Mouse (Mus musculus) forebrain, embryonic 14.5 days (tissue): ENCODE measurements around the gene Apbb2. TPM values are rescaled to one million over a fixed set of nuclear protein-coding genes. Genes with fewer than 3 reads are reported as not detected.

ENCODE experiments used
- ATAC-seq: fragments of 200-750 bp; cut with Nextera tagmentation; 2 replicates; pipeline ENCODE4 v1.8.0; 2017; ENCODE audit warnings: mild to moderate bottlenecking, moderate library complexity
- DNase-seq: peaks from one replicate; pipeline ENCODE4 v3.0.0-alpha.2; 2015; ENCODE audit warnings: low spot score
- H3K27ac ChIP-seq: fragments of 300-500 bp; sonication (generic); 2 replicates; pipeline ENCODE4 v1.5.1; 2014; ENCODE audit warnings: low read depth, mild to moderate bottlenecking, control low read depth, low read length, moderate library complexity
- H3K27me3 ChIP-seq: fragments of 300-500 bp; sonication (generic); replicated peaks from 2 replicates; pipeline ENCODE4 v1.6.1; 2014; ENCODE audit warnings: low read length, control low read depth, mixed read lengths; ENCODE audit not compliant: control insufficient read depth, insufficient read depth
- H3K36me3 ChIP-seq: fragments of 300-500 bp; sonication (generic); 2 replicates; pipeline ENCODE4 v1.6.1; 2014; ENCODE audit warnings: low read length, control low read depth; ENCODE audit not compliant: control insufficient read depth, insufficient read depth
- H3K4me1 ChIP-seq: fragments of 300-500 bp; sonication (generic); 2 replicates; pipeline ENCODE4 v1.6.1; 2014; ENCODE audit warnings: antibody characterized with exemption, low read length, control low read depth; ENCODE audit not compliant: control insufficient read depth, insufficient read depth
- H3K4me2 ChIP-seq: fragments of 300-500 bp; sonication (generic); 2 replicates; pipeline ENCODE4 v1.6.1; 2014; ENCODE audit warnings: mild to moderate bottlenecking, control low read depth, low read length
- H3K4me3 ChIP-seq: fragments of 300-500 bp; sonication (generic); 2 replicates; pipeline ENCODE4 v1.5.1; 2014; ENCODE audit warnings: low read depth, low read length, control low read depth
- H3K9ac ChIP-seq: fragments of 300-500 bp; sonication (generic); 2 replicates; pipeline ENCODE4 v1.6.1; 2014; ENCODE audit warnings: mild to moderate bottlenecking, low read length, control low read depth, moderate library complexity
- H3K9me3 ChIP-seq: fragments of 300-500 bp; sonication (generic); replicated peaks from 2 replicates; pipeline ENCODE4 v1.6.1; 2016; ENCODE audit warnings: low read length, control low read depth, mixed read lengths; ENCODE audit not compliant: control insufficient read depth
- WGBS: fragments of 180-500 bp; shearing (Covaris S2); extraction: QIAGEN DNeasy Blood & Tissue Kit; methylation state at CpG from one replicate; pipeline ENCODE4 v1.1.7; 2014; 5-methylcytosine and 5-hydroxymethylcytosine counted together
- polyA plus RNA-seq: library from polyadenylated mRNA; unstranded; fragments of >200 nt; fragmentation: Nextera tagmentation; extraction: Ambion mirVana; gene quantifications from 2 replicates; pipeline ENCODE4 v1.2.1, GENCODE M21; 2014

Gene Apbb2
- polyA plus RNA-seq, 1 experiment from 2014 or later, result 60.6 TPM

DNA sequence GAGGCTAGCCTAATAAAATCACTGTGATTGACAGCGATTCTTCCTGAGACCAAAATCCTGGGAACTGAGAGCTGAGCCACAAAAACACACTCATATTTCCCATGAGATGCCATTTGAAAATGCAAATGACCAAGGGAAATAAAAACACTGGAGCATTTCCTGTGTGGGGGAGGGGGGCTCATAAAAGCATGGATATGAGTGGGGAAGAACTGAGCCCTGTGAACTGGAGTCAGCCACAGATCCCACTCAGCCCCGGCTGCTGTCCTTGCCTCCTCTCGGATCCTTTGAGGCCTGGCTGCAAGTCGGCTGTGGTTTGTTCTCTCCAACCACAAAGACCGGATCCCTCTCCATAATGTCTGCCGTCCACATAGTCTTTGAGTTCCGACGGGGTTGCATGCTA lies 91.5 kb downstream of the Apbb2 start:
- Histone ChIP-seq H3K9me3 (no peaks in the 10 kb centered on the region), H3K9ac (no peak overlapping the region), H3K27me3 (no peaks in the 10 kb centered on the region), H3K4me1 (peaks cover 3% of the 10 kb centered on the region; the same call in 1 of the 2 replicates), H3K27ac (no peak overlapping the region), H3K36me3 (no peaks in the 10 kb centered on the region), H3K4me2 (no peak overlapping the region), H3K4me3 (no peak overlapping the region)
- 83% methylated on average over 8 of the region's 8 CpGs for WGBS
- ATAC-seq (no peak), DNase-seq (no peak)

DNA sequence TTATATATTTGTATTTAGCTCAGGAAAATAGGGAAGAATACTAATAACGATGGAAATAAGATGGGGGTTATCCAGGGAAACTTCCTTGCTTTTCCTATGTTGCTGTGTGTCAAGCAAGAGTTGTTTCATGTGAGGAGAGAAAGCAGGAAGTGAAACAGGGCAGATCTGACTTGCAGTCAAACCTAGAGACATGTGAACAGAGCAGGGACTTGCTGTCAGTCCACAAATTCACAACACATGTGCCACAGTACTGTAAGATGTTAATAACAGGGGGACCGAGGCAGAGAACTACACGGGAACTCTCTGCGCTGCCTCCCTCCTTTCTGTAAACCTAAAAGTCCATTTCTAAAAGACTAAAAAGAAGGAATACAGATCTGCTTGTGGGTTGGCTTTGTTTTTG lies 93.6 kb downstream of the Apbb2 start:
- DNase-seq (no peak), ATAC-seq (no peak)
- no peaks in the 10 kb centered on the region for H3K27me3 ChIP-seq
- H3K27ac ChIP-seq, result no peak overlapping the region
- no peaks in the 10 kb centered on the region for H3K9me3 ChIP-seq
- no peak overlapping the region for H3K4me2 ChIP-seq
- H3K36me3 ChIP-seq, result no peaks in the 10 kb centered on the region
- no peak overlapping the region for H3K9ac ChIP-seq
- 77% methylated on average over 4 of the region's 4 CpGs for WGBS
- no peak overlapping the region for H3K4me3 ChIP-seq
- peaks cover 3% of the 10 kb centered on the region; the same call in 1 of the 2 replicates for H3K4me1 ChIP-seq

DNA sequence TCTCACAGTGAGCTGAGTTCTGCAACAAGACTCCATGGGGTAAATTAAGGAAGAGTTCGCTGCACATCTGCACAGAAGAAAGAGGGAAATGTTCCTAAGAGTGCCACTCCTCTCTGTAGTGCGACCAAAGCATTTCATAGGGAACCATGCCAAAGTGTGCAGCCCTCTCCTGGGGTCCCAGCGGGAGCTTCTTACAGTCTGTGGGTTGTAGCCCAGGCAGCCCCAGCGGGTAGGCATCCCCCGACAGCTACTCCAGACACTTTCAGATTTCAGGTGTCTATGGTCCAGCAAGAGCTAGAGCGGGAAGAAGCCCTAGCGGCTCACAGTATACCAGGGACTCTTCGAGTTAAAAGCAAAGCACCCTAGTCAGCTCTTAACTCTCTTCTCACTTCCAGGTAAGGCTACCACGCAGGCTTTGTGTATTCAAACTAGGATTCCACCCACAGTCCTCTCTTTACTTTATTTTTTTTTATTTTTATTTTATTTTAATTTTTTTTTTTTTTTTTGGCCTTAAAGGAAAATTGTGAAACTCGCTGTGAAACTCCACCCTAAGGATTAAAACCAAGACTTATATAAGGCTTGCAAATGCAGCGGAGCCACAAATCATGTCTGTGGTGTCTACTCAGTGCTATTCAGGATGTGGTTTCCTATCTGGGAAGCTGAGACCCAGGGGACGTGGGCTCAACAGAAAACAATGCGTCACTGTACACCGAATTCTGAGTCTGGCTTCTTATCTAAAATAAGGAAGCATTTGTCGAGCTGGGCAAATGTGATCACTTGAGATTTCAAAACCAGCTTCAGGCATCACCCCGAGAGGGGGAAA lies 94.7 kb downstream of the Apbb2 start:
- no peak for DNase-seq
- Histone ChIP-seq H3K9ac (no peak overlapping the region), H3K27ac (no peak overlapping the region), H3K4me1 (peaks cover 3% of the 10 kb centered on the region; the same call in 1 of the 2 replicates), H3K4me2 (no peak overlapping the region), H3K4me3 (no peak overlapping the region), H3K9me3 (no peaks in the 10 kb centered on the region), H3K36me3 (no peaks in the 10 kb centered on the region), H3K27me3 (no peaks in the 10 kb centered on the region)
- 67% methylated on average over 16 of the region's 16 CpGs for WGBS
- ATAC-seq, result no peak

DNA sequence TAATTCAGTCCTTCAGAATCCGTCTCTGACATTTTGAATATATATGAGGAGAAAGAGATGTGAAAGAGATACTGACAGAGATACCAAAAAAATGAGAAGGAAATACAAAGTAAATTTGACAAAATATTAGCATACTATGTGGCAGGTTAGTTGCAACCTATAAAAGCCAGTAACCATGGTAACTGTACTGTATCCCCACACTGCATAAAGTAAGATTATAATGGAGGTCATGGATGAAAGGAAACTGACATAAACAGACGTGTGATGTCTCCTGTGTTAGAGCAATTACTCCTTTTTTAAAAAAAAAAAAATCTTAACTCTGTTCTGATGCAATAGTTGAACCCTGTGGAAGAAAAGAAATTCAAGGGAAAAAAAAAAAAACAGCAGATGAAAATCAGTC lies 97.3 kb downstream of the Apbb2 start:
- H3K27ac ChIP-seq, result no peak overlapping the region
- DNase-seq, result no peak
- no peak overlapping the region for H3K9ac ChIP-seq
- 78% methylated on average over 2 of the region's 2 CpGs for WGBS
- ATAC-seq, result no peak
- H3K36me3 ChIP-seq, result no peaks in the 10 kb centered on the region
- no peak overlapping the region for H3K4me2 ChIP-seq
- H3K4me1 ChIP-seq, result peaks cover 3% of the 10 kb centered on the region; the same call in 1 of the 2 replicates
- no peaks in the 10 kb centered on the region for H3K9me3 ChIP-seq
- H3K27me3 ChIP-seq, result no peaks in the 10 kb centered on the region
- no peak overlapping the region for H3K4me3 ChIP-seq

DNA sequence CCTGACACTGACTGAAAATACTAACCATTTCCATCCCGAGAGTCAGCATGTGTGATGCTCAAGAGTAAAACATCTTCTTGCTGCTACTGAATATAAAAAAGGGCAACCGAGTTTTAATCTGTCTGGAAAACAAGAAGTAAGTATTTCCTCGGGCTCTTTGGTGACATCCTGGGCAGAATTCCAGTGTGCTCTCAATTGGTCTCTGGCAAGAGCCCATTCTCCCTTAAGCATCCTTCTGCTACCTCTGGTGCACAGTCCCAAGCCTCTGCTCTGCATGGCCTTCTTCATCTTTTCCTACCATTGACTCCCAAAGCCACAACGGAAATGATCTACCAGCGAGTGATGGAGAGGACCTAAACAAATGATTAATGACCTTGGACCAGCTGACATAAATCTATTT lies 99.1 kb downstream of the Apbb2 start:
- H3K9ac ChIP-seq, result no peak overlapping the region
- DNase-seq (no peak), ATAC-seq (no peak)
- no peaks in the 10 kb centered on the region for H3K27me3 ChIP-seq
- peaks cover 3% of the 10 kb centered on the region; the same call in 1 of the 2 replicates for H3K4me1 ChIP-seq
- no peaks in the 10 kb centered on the region for H3K9me3 ChIP-seq
- H3K4me2 ChIP-seq, result no peak overlapping the region
- H3K4me3 ChIP-seq, result no peak overlapping the region
- H3K27ac ChIP-seq, result no peak overlapping the region
- 80% methylated on average over 5 of the region's 5 CpGs for WGBS
- no peaks in the 10 kb centered on the region for H3K36me3 ChIP-seq

DNA sequence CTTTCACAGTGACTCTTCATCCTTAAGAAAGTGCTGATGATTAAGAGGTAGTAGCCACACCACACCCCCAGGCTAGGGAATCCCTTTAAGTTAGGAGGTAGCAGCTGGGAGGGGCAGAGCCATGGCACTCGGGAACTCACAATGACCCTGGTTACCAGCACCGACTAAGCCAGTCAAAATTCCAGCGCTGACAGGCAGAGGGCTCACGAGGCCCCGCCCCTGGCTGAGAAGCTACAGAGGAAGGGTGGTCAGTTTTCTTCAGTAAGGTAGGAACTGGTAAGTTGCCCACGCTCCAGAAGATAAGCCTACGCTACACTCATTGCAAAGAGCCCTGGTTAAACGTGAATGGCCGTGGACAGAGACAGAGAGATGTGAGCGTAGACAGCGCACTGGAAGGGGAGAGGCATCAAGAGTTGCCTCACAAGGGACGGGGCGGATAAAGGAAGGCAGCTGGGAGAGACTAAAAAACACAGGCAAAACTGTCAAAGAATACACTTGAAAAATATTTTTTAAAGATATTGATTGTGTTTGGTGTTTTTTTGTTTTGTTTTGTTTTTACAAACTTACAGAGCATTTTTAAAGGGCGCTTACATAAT lies 100.1 kb downstream of the Apbb2 start:
- Histone ChIP-seq H3K36me3 (no peaks in the 10 kb centered on the region), H3K4me3 (no peak overlapping the region), H3K4me1 (peaks cover under 1% of the 10 kb centered on the region; the same call in 1 of the 2 replicates), H3K27ac (no peak overlapping the region), H3K4me2 (no peak overlapping the region), H3K9ac (no peak overlapping the region), H3K27me3 (no peaks in the 10 kb centered on the region), H3K9me3 (no peaks in the 10 kb centered on the region)
- ATAC-seq (no peak), DNase-seq (no peak)
- WGBS, result 40% methylated on average over 14 of the region's 14 CpGs

DNA sequence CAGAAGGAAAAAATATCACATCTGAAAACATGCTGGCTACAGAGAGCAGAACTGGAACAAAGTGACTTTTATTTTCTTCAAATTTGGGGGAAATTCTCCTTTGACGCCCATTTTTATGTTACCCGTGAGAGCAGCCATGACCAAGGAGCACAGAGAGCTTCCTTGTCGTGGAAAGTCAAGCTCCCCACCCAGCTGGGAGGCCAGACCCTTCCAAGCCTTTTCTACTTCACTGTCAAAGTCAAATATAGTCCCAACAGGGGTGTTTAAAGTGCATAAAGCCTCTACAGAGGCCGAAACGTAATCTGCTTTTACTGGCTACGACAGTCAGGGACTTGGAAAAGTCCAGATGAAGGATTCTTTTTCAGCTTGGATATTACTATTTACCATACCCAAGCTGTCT lies 101.1 kb downstream of the Apbb2 start:
- H3K4me3 ChIP-seq, result no peak overlapping the region
- H3K36me3 ChIP-seq, result no peaks in the 10 kb centered on the region
- DNase-seq (no peak), ATAC-seq (no peak)
- 79% methylated on average over 6 of the region's 6 CpGs for WGBS
- H3K4me1 ChIP-seq, result no peaks in the 10 kb centered on the region
- no peak overlapping the region for H3K9ac ChIP-seq
- no peak overlapping the region for H3K4me2 ChIP-seq
- no peaks in the 10 kb centered on the region for H3K9me3 ChIP-seq
- H3K27ac ChIP-seq, result no peak overlapping the region
- H3K27me3 ChIP-seq, result no peaks in the 10 kb centered on the region

DNA sequence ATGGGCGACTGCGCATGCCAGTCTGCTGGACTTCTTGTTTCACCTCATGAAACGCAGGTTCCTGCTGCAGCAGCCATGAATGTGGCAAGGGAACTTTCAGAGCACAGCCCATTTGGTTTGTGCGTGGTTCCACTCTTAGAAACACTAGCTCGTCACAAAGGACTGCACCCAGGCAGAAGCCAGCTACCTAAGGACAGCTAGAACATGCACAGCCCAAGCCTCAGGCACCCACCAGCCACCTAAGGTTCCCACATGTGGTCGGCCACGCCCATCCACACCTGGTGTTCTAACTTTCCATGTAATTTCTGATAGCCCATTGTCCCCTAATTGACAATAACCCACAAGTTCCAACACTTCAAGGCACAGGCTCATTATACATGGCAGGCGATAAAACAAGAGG lies 102.3 kb downstream of the Apbb2 start:
- Histone ChIP-seq H3K4me2 (no peak overlapping the region), H3K36me3 (no peaks in the 10 kb centered on the region), H3K4me3 (no peak overlapping the region), H3K4me1 (no peaks in the 10 kb centered on the region), H3K27ac (no peak overlapping the region), H3K27me3 (no peaks in the 10 kb centered on the region), H3K9ac (no peak overlapping the region), H3K9me3 (no peaks in the 10 kb centered on the region)
- DNase-seq (no peak), ATAC-seq (no peak)
- 94% methylated on average over 8 of the region's 8 CpGs for WGBS

DNA sequence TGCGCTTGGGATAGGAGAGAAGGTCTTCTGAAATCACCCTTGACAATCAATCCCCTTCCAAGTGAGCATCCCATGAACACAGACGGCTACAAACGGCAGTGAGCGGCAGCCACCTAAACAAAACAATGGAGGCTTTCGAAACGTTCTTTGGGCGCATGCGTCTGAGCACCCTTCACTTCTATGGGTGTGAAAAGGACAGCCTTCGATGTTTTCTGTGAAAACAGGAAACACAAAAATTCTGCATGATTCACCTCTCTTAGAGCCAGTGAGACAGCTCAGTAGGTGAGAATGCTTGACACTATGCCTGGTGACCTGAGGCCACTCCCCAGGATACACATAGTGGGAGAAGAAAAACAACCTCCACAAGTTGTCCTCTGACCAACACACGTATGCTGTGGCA lies 103.3 kb downstream of the Apbb2 start:
- no peaks in the 10 kb centered on the region for H3K4me1 ChIP-seq
- no peak overlapping the region for H3K4me2 ChIP-seq
- no peak overlapping the region for H3K4me3 ChIP-seq
- 87% methylated on average over 10 of the region's 10 CpGs for WGBS
- DNase-seq (no peak), ATAC-seq (no peak)
- no peak overlapping the region for H3K9ac ChIP-seq
- no peaks in the 10 kb centered on the region for H3K36me3 ChIP-seq
- H3K9me3 ChIP-seq, result no peaks in the 10 kb centered on the region
- no peaks in the 10 kb centered on the region for H3K27me3 ChIP-seq
- no peak overlapping the region for H3K27ac ChIP-seq
